Comparison of ENCODE assay signal across 27 mouse cellular contexts in genomic region chr1:152042409-152042808, GRCm38 (mm10). TPM values are rescaled to one million over a fixed set of nuclear protein-coding genes. Genes with fewer than 3 reads are reported as not detected.
DNase-seq lines count a peak whose midpoint lies in the region; TF ChIP-seq lines count a peak whose summit lies in the region.
"Had no signal": no experiment of that assay in that cellular context is flagged by ENCODE, and none has a peak within 500 bp of the region (broad histone marks: within the 10 kb centered on the region; RNA-seq: fewer than 3 reads in every experiment).

No protein-coding gene starts in this region.

- H3K27ac ChIP-seq in gastrocnemius, adult 2 months, result peak overlapping the region; percentile 55
- H3K27ac ChIP-seq in CH12.LX (ENCODE audit: insufficient read depth, low read depth), result no peak overlapping the region
- no peak overlapping the region for H3K27ac ChIP-seq in layer of hippocampus, adult 2 months
- H3K27ac ChIP-seq: embryonic facial prominence, embryonic 10.5 days; embryonic facial prominence, embryonic 13.5 days; forebrain, embryonic 12.5 days; forebrain, embryonic 15.5 days; heart, embryonic 15.5 days; hindbrain, embryonic 10.5 days; hindbrain, embryonic 13.5 days had no signal

- TF ChIP-seq EP300 in CH12.LX (IDR thresholded peaks at IDR 0.05; ENCODE audit: low read length), result no peak

- no peak for TF ChIP-seq CTCF in gastrocnemius, adult 2 months (IDR thresholded peaks at IDR 0.05)
- no peak for TF ChIP-seq CTCF in CH12.LX (conservative IDR thresholded peaks at IDR 0.05 in 1 of 2, IDR thresholded peaks at IDR 0.05 in 1 of 2; ENCODE audit: low read depth in 2 of 2, low read length in 2 of 2)
- TF ChIP-seq CTCF in layer of hippocampus, adult 2 months (conservative IDR thresholded peaks at IDR 0.05), result no peak

- TF ChIP-seq RAD21 in CH12.LX (IDR thresholded peaks at IDR 0.05; ENCODE audit: low read depth, low read length), result no peak

- in situ Hi-C loops in CH12.LX (cut with MboI; ENCODE audit: low pct_ligation_motif_present, low pct_unique_long_range_greater_than_20kb, low sequenced_read_pairs), result no loop called here

- dilution Hi-C loops in CH12.LX (cut with MboI; ENCODE audit: extremely low pct_ligation_motif_present, extremely low pct_unique_long_range_greater_than_20kb, low sequenced_read_pairs), result no loop called here

- intact Hi-C loops in gastrocnemius, adult 2 months (cut with DNase I), result no loop called here
- intact Hi-C loops in gastrocnemius, postnatal 36 days (cut with DNase I), result no loop called here

- peak; percentile 39 for DNase-seq in gastrocnemius, adult 2 months
- no peak for DNase-seq in gastrocnemius, postnatal 36 days
- DNase-seq in 416B (ENCODE audit: low read depth) (peak; percentile 59), CH12.LX (ENCODE audit: extremely low read depth) (peak; percentile 50)
- peak; percentile 80 for DNase-seq in skeletal muscle tissue, adult 2 months (ENCODE audit: low read depth, low spot score)
- no peak for DNase-seq in layer of hippocampus, adult 2 months (ENCODE audit: low spot score in 2 of 2)
- DNase-seq: adrenal gland, postnatal 10 days; adrenal gland, postnatal 36 days; cerebellum, adult 11 months; cerebellum, adult 2 months; cerebellum, adult 9-11 months; cerebellum, postnatal 25 days; embryo, embryonic 11 days; gastrocnemius, postnatal 25 days; heart, postnatal 10 days; heart, postnatal 36 days; kidney, adult 11 months; kidney, adult 8-10 months had no signal

- H3K27me3 ChIP-seq in CH12.LX (replicated peaks), result no peaks in the 10 kb centered on the region
- H3K27me3 ChIP-seq: embryonic facial prominence, embryonic 13.5 days; forebrain, embryonic 12.5 days; forebrain, embryonic 15.5 days; heart, embryonic 12.5 days; heart, embryonic 15.5 days; hindbrain, embryonic 13.5 days had no signal

- no peak for TF ChIP-seq POLR2A in CH12.LX (IDR thresholded peaks at IDR 0.05; ENCODE audit: low read depth, low read length)

- H3K79me2 ChIP-seq in CH12.LX (replicated peaks; ENCODE audit: control insufficient read depth, extremely low read depth, insufficient read depth, poor library complexity, severe bottlenecking), result no peaks in the 10 kb centered on the region

- H3K36me3 ChIP-seq in CH12.LX (replicated peaks in 1 of 2; ENCODE audit: control insufficient read depth in 1 of 2, insufficient read depth in 1 of 2, low read length in 1 of 2), result peaks cover 0 to 4% of the 10 kb centered on the region in 2 experiments
- H3K36me3 ChIP-seq: embryonic facial prominence, embryonic 10.5 days; embryonic facial prominence, embryonic 13.5 days; forebrain, embryonic 12.5 days; forebrain, embryonic 15.5 days; heart, embryonic 12.5 days; heart, embryonic 15.5 days; hindbrain, embryonic 13.5 days had no signal

- H3K9ac ChIP-seq in CH12.LX (ENCODE audit: insufficient read depth, low read depth), result no peak overlapping the region
- H3K9ac ChIP-seq: embryonic facial prominence, embryonic 13.5 days; forebrain, embryonic 12.5 days; forebrain, embryonic 15.5 days; heart, embryonic 12.5 days; heart, embryonic 15.5 days; hindbrain, embryonic 13.5 days had no signal

- peaks cover 0 to 19% of the 10 kb centered on the region in 2 experiments; a peak in 2 of 4 replicates for H3K4me1 ChIP-seq in CH12.LX (ENCODE audit: control insufficient read depth in 1 of 2, insufficient read depth in 2 of 2)

- no peaks in the 10 kb centered on the region for H3K9me3 ChIP-seq in CH12.LX (replicated peaks; ENCODE audit: low read length)
- H3K9me3 ChIP-seq: embryonic facial prominence, embryonic 10.5 days; embryonic facial prominence, embryonic 13.5 days; forebrain, embryonic 12.5 days; forebrain, embryonic 15.5 days; heart, embryonic 12.5 days; heart, embryonic 15.5 days; hindbrain, embryonic 10.5 days; hindbrain, embryonic 13.5 days had no signal

- no peak overlapping the region for H3K4me2 ChIP-seq in CH12.LX (ENCODE audit: insufficient read depth, low read depth, poor library complexity, severe bottlenecking)
- H3K4me2 ChIP-seq: embryonic facial prominence, embryonic 13.5 days; forebrain, embryonic 12.5 days; forebrain, embryonic 15.5 days; heart, embryonic 12.5 days; heart, embryonic 15.5 days; hindbrain, embryonic 13.5 days had no signal

- no peak overlapping the region for H3K4me3 ChIP-seq in gastrocnemius, adult 2 months
- H3K4me3 ChIP-seq in CH12.LX (replicated peaks in 1 of 3; ENCODE audit: low read depth in 2 of 3, low read length in 2 of 3, poor library complexity in 1 of 3), result no peak overlapping the region
- H3K4me3 ChIP-seq in layer of hippocampus, adult 2 months, result no peak overlapping the region
- H3K4me3 ChIP-seq: embryonic facial prominence, embryonic 10.5 days; embryonic facial prominence, embryonic 13.5 days; erythroblast, embryonic 14.5 days; forebrain, embryonic 12.5 days; forebrain, embryonic 15.5 days; heart, embryonic 12.5 days; heart, embryonic 15.5 days; hindbrain, embryonic 10.5 days; hindbrain, embryonic 13.5 days had no signal

TF ChIP-seq in CH12.LX, 34 proteins besides CTCF, POLR2A, EP300 and RAD21:
- TF ChIP-seq MAZ (IDR thresholded peaks at IDR 0.05; ENCODE audit: low read depth, low read length) (no peak), BHLHE40 (IDR thresholded peaks at IDR 0.05; ENCODE audit: low read depth, low read length) (no peak), JUND (conservative IDR thresholded peaks at IDR 0.05; ENCODE audit: low read depth, low read length) (no peak), USF2 (conservative IDR thresholded peaks at IDR 0.05; ENCODE audit: low read depth, low read length) (no peak), UBTF (IDR thresholded peaks at IDR 0.05; ENCODE audit: low read depth, low read length) (no peak), TCF12 (IDR thresholded peaks at IDR 0.05; ENCODE audit: low read depth, low read length) (no peak), ZNF384 (IDR thresholded peaks at IDR 0.05; ENCODE audit: low read depth, low read length) (no peak), ZKSCAN1 (IDR thresholded peaks at IDR 0.05; ENCODE audit: borderline replicate concordance, low read depth, low read length) (no peak), E2F4 (IDR thresholded peaks at IDR 0.05; ENCODE audit: insufficient replicate concordance, low read depth, low read length) (no peak), POLR2AphosphoS2 (IDR thresholded peaks at IDR 0.05; ENCODE audit: low read depth, low read length) (no peak), IRF4 (IDR thresholded peaks at IDR 0.05; ENCODE audit: low read depth, low read length) (no peak), CHD1 (IDR thresholded peaks at IDR 0.05; ENCODE audit: low read depth, low read length) (no peak), ZMIZ1 (IDR thresholded peaks at IDR 0.05; ENCODE audit: low read depth, low read length) (no peak), RCOR1 (conservative IDR thresholded peaks at IDR 0.05; ENCODE audit: low read depth, low read length) (no peak), NRF1 (IDR thresholded peaks at IDR 0.05; ENCODE audit: low read depth, low read length) (no peak), SMC3 (IDR thresholded peaks at IDR 0.05; ENCODE audit: low read depth, low read length) (no peak), MAX (IDR thresholded peaks at IDR 0.05; ENCODE audit: low read length) (no peak), MXI1 (IDR thresholded peaks at IDR 0.05; ENCODE audit: low read depth, low read length) (no peak), PAX5 (IDR thresholded peaks at IDR 0.05; ENCODE audit: low read length) (no peak), ELF1 (IDR thresholded peaks at IDR 0.05; ENCODE audit: low read depth, low read length) (no peak)

RNA-seq across cellular contexts. Expression of gene 1700025G04Rik, which starts 47.5 kb away (rescaled TPM):
- 10 to 100 TPM; 66.2 to 72.2 TPM for total RNA-seq in gastrocnemius, adult 2 months (2021)
- total RNA-seq in gastrocnemius, postnatal 36 days (2021), result 10 to 100 TPM; 69.8 to 72.2 TPM
- total RNA-seq in CH12.LX (2012; rRNA removed) (1.5 TPM in 2 replicates), CH12.LX (2014; rRNA removed) (12.8 and 13.7 TPM in 2 replicates)
- polyA plus RNA-seq in CH12.LX (2012; ENCODE audit: insufficient read length, low read depth), result 19.5 and 21.0 TPM in 2 replicates
- total RNA-seq in layer of hippocampus, adult 2 months (2021), result 10 to 100 TPM; 74.2 to 76.0 TPM

Comparison
In these comparisons a context has a peak if more than half of its experiments do, and no peak if none do; other contexts are left out.
1. DNase-seq: peak in gastrocnemius, adult 2 months (single experiment), 416B (single experiment), CH12.LX (single experiment) and skeletal muscle tissue, adult 2 months (single experiment); none in gastrocnemius, postnatal 36 days (0 of 2) and layer of hippocampus, adult 2 months (0 of 2).
2. RNA of gene 1700025G04Rik, which starts 47.5 kb away (total RNA-seq): 74.2 to 76.0 TPM in layer of hippocampus, adult 2 months, 69.8 to 72.2 TPM in gastrocnemius, postnatal 36 days and 66.2 to 72.2 TPM in gastrocnemius, adult 2 months; 1.5 to 13.7 TPM in CH12.LX; every median in the first group is over 4 times any median in the second.